Mouse (Mus musculus): ENCODE results near the gene Thap11.

The Thap11 gene

DNA sequence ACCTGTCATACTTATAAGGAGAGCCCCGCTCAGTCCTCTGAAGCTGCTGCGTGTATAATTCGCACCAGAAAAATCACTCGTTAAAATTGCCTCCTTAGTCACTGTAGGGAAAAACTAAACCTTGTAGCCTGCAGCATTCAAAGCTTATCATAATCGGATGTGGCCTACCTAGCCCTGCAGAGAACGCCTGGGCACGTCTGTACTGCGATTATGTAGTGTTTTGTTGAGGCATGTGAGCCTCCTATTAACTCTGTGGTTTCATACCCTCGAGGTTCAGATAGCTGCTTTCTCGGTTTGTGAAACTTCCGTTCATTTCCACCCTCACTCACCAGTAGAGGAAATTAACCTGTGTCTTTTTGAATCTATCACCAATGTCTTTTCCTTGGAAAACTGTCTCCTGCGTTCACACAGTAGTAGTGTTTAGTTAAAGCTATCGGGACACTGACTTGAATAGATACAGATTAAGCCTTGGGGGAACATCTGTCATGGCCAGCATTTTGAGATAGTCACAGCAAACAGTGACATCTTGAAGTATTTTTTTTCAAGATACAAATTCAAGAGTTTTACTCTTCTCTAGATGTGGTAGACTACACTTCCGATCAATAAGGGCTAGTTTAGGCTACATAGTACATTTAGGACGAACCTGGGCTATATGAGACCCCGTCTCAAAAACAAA lies 46.1 kb downstream of the Thap11 start:
- DNase-seq (ENCODE audit: low read depth, low spot score), result peak; percentile 17

All from retina, postnatal 7 days (tissue).